Mouse (Mus musculus): ENCODE results near the gene Gm3173.
"Not testable (repeated sequence)": the region's sequence is repeated elsewhere in the genome, so short reads cannot be mapped to it uniquely, and the experiment has no call there.

The Gm3173 gene

DNA sequence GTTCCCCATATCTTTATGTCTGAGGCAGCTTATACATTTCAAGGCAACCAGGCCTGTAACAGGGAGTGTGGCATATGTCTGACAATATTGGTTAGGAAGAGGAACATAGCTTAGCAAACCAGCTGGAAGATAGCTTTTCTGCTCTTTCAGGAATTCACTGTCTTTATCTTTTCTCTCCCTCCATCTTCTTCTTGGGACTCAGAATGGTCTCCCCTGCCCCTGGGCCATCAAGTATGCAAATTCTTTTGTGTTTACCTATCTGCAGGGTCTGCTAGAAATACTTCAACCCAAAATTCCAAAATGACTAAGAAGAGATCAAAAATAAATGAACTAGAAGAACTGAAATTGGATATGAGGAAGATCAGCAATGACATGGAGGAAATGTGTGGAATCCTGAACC lies at the start of gene Gm3173:
Gene Gm3173 (plus strand): TSS at position 301 of the 400 bp plus-strand sequence.
- not testable (repeated sequence) for DNase-seq

DNA sequence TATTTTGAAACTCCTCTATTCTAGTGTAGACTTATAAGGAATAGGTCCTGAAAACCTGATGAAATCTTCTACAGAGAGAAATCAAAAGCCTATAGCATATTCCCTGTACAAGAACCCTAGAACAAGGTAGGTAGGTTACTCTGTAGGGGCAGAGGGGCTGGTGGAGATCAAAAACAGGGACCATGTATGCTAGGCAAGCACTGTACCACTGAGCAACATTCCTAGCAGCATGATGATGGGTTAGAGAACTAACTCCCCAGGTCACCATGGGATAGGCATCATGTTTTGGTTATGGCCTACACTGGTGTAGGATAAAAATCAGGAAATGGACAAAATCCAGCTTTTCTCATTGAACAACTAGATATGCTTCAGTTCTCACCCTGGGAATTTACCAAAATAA lies 45.2 kb upstream of the Gm3173 start:
- DNase-seq, result not testable (repeated sequence)

DNA sequence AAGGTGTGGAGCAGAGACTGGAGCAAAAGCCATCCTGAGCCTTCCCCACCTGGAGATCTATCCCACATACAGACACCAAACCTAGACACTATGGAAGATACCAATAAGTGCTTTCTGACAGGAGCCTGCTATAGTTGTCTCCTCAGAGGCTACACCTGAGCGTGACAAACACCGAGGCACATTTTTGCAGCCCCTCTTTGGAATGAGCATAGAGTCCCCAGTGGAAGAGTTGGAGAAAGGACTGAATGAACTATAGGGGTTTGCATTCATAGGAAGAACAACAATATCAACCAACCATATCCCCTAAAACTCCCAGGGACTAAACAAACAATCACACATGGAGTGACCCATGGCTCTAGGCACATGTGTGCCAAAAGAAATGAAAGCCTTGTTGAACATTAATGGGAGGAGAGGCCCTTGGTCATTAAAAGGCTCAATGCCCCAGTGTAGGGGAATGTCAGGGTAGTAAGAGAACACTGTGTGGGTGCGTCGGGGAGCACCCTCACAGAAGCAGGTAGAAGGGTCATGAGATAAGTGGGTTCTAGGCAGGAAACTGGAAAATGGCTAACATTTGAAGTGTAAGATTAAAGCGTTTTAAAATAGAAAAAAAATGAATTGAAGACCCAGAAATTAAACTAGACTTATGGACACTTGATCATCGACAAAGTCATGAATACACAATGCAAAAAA lies 37.8 kb upstream of the Gm3173 start:
- not testable (repeated sequence) for DNase-seq

DNA sequence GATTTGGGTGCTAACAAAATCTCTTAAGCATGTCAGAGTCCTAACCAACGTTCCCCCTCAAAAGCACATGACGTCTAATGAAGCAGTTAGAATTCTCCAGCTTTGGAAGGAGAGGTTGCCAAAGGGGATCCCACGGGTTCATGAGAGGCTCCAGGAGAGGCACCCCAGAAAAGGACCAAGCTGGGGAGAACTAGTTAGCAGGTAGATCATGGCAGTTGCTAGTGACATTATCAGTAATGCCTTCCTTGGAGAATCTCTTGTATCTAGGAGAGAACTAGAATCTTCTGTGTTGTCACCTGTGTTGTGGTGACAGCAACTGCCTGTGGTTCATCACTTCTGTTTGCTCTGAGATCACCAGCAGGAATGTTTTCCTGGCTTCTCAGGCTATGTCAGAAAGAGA lies 33.6 kb upstream of the Gm3173 start, which contains the start of gene Gm3159:
Gene Gm3159 (plus strand): TSS at position 301 of the 400 bp plus-strand sequence.
- not testable (repeated sequence) for DNase-seq

DNA sequence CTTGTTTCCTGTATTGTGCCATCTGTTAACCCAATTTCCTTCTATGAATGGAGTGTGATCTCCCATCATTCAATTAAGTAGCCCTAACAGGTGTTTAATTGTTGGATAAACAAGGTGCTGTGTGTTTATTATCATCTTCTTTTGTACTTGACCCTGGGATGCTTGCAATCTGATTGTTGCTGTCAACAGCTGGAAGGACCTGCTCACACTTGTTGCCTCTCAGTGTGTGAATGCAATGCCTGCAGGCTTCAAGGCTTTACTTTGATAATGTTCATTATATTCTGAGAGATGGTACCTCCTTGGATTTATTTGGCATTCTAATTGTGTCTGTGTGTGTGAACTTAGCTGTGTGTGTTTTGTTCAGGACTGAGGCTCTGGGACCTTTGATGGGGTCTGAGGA lies 32.2 kb upstream of the Gm3173 start:
- DNase-seq, result not testable (repeated sequence)

DNA sequence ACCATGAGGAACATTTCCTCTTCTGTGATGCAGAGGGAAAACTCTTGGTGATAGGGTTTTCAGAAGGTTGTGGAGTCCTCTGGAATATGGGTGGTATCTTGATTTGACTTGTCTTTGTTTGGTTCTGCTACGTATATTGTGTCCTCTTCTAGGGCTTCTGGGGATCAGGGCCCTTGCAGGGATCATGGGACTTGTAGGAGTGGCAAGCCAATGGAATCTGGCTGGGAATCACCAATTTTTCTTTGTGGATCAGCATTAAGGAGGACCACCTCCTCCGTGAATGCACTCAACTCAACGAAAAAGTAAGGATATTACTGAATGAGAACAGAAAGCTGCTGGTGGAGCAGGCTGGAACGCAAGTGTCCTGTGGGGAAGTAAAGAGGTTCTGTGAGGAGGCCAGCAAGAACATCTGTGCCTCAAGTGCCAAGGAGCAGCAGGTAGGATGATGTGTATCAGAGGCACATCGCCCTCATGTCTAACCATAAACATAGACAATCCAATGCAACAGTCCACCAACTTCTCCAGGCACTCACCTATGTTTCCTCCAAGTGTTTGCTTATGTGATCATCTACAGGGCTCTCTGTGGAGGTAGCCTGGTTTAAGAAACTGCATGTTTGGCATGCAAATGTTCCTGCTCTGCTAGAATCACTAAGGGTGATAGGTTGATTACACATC lies 30.5 kb upstream of the Gm3173 start:
- DNase-seq, result not testable (repeated sequence)

DNA sequence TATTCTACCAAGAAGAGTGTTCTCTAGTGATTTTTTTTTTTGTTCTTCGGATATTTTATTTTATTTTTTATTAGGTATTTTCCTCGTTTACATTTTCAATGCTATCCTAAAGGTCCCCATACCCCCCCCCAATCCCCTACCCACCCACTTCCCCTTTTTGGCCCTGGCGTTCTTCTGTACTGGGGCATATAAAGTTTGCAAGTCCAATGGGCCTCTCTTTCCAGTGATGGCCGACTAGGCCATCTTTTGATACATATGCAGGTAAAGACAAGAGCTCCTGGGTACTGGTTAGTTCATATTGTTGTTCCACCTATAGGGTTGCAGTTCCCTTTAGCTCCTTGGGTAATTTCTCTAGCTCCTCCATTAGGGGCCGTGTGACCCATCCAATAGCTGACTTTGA lies 29.5 kb upstream of the Gm3173 start:
- not testable (repeated sequence) for DNase-seq

DNA sequence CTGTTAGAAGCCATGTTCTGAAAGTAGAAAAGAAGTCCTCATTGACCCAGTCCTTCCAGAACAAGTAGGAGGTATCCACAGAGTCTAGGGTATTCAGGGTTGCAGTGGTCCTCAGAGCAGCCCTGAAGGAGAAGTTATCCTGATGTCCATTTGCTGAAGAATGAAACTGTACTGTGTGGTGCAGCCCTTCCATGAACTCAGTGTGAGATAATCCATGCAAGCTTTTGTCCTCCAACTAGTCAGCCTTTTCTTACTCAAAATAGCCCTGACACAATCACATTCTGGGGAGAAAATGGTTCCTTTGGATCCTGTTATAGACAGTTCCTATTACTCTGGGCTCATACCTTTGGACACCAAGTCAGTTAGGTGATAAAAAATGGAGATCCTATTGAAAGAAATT lies 27.0 kb upstream of the Gm3173 start:
- not testable (repeated sequence) for DNase-seq

DNA sequence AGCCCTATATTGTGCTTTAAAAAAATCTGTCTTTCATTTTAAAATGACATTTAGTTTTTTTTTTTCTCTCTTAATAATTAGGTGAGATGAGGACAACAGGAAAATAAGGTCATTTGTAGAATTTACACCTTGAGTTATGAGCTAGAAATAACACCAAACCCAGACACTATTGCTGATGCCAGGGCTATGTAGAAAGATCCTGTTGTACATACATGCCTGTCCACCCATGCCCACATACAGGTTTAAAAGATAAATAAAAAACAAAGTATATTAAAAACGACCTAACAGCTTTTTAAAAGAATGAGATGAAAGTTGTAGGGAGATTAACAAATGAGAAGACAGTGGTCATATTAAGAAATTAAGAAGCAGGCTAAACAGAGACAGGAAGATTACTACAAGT lies 20.9 kb upstream of the Gm3173 start:
- DNase-seq, result not testable (repeated sequence)

DNA sequence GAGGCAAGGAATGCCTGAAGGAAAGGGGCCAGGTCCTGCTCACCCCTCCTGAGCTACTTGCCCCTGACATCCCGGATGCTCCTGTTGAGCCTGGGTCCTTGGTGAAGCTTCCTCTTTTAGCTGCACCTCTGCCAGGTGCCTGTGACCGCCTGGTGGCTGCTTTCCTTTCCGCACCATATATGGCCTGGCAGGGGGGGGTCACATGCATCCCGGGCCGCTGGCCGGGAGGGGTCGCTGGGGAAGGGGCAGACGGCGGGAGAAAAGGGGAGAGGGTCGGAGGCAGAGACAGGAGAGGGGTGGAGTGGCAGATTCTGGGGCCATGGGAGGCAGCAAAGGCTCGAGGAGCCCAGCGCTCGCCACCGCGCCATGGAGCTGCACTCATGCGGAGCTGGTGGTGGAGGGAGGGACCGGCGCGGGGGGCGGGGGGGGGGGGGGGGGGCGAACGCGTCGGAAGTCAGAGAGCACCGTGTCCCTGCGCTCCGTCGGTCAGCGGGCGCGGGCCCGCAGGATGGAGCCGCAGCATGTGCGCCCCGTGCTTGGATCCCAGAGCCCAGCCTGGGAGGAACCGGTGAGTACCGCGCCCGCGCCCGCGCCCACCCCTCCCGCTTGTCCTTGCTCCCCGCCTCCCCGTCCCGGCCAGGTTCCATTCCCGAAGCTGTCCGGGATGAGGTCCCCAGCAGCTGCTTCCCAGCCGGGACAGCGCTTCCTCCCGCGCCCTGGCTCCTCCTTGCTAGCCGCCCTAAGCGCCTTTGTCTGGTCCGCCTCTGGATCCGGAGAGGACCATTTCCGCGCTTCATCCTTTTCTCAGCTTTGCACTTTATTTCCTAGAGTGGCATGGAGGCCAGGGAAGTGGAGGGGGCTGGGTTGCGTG lies 15.6 kb upstream of the Gm3173 start, which contains the start of gene Gm3164:
Gene Gm3164 (plus strand): TSS at position 484 of the 871 bp plus-strand sequence.
- DNase-seq, result peak; percentile 34

DNA sequence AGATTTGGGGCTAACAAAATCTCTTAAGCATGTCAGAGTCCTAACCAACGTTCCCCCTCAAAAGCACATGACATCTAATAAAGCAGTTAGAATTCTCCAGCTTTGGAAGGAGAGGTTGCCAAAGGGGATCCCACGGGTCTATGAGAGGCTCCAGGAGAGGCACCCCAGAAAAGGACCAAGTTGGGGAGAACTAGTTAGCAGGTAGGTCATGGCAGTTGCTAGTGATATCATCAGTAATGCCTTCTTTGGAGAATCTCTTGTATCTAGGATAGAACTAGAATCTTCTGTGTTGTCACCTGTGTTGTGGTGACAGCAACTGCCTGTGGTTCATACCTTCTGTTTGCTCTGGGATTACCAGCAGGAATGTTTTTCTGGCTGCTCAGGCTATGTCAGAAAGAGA lies 50.7 kb downstream of the Gm3173 start, which contains the start of gene Gm3182:
Gene Gm3182 (plus strand): TSS at position 301 of the 400 bp plus-strand sequence.
- not testable (repeated sequence) for DNase-seq

DNA sequence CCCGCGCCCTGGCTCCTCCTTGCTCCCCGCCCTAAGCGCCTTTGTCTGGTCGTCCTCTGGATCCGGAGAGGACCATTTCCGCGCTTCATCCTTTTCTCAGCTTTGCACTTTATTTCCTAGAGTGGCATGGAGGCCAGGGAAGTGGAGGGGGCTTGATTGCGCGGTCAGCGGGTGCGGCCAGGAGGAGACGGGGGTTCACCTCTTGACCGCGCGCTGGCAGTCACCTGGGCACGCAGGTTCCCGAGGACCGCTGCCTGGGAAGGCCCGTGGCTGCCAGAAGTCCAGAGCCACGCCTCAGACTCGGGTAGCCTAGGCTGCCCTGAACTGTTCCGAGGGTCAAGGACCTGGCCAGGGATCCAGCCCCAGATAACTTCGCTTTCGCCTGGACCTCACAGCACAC lies 68.6 kb downstream of the Gm3173 start:
- not testable (repeated sequence) for DNase-seq

DNA sequence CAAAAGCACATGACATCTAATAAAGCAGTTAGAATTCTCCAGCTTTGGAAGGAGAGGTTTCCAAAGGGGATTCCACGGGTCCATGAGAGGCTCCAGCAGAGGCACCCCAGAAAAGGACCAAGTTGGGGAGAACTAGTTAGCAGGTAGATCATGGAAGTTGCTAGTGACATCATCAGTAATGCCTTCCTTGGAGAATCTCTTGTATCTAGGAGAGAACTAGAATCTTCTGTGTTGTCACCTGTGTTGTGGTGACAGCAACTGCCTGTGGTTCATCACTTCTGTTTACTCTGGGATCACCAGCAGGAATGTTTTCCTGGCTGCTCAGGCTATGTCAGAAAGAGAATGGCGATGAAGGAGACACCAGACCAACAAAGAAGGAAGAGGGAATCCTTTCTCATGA lies 124.3 kb downstream of the Gm3173 start, which contains the start of gene Gm3047:
Gene Gm3047 (plus strand): TSS at position 301 of the 400 bp plus-strand sequence.
- not testable (repeated sequence) for DNase-seq

Measured in right cerebral cortex, postnatal 25 days (tissue).